Mouse (Mus musculus) cerebellum, adult 18-20 months (tissue): Measurements from ENCODE around the gene Ccdc155.

Experiments
- DNase-seq, 2 experiments: peaks; one replicate each; pipeline ENCODE4 v3.0.0; 2021

Gene Ccdc155

GRCm38 (mm10) chr7:45224826-45225225 lies 20.1 kb upstream of the Ccdc155 start:
- DNase-seq = no peak

- no peak for DNase-seq
These were observed 17.0 kb upstream of the Ccdc155 start for GRCm38 (mm10) chr7:45221680-45222079.

GRCm38 (mm10) chr7:45216442-45217183 lies 11.9 kb upstream of the Ccdc155 start:
- no peak for DNase-seq

- no peak for DNase-seq
These were observed 11.2 kb upstream of the Ccdc155 start, which contains the start of gene Tead2 for GRCm38 (mm10) chr7:45215673-45216441. TSS of gene Tead2 (plus strand) at chr7:45215753.

- no peak for DNase-seq
These were observed 9.0 kb upstream of the Ccdc155 start for GRCm38 (mm10) chr7:45213708-45214107.

- no peak for DNase-seq
These were observed 7.7 kb upstream of the Ccdc155 start for GRCm38 (mm10) chr7:45212356-45212755.

- DNase-seq = no peak
These were observed 7.2 kb upstream of the Ccdc155 start, which contains the start of gene Dkkl1 for GRCm38 (mm10) chr7:45211851-45212251. TSS of gene Dkkl1 (minus strand) at chr7:45212147.

- DNase-seq = no peak
These were observed 6.4 kb upstream of the Ccdc155 start for GRCm38 (mm10) chr7:45211070-45211469.

GRCm38 (mm10) chr7:45208260-45208659 lies 3.6 kb upstream of the Ccdc155 start:
- DNase-seq = no peak

- DNase-seq = no peak
These were observed 2.0 kb downstream of the Ccdc155 start for GRCm38 (mm10) chr7:45202654-45203053.

GRCm38 (mm10) chr7:45198961-45199360 lies 5.7 kb downstream of the Ccdc155 start:
- DNase-seq = peak in 1 of 2 experiments; percentile 39

- peak; percentile 90 to 93 for DNase-seq
These were observed 6.3 kb downstream of the Ccdc155 start for GRCm38 (mm10) chr7:45198435-45198834.

GRCm38 (mm10) chr7:45196994-45197393 lies 7.7 kb downstream of the Ccdc155 start:
- DNase-seq = peak in 1 of 2 experiments; percentile 21

GRCm38 (mm10) chr7:45196176-45196535 lies 8.5 kb downstream of the Ccdc155 start:
- peak in 1 of 2 experiments; percentile 22 for DNase-seq

GRCm38 (mm10) chr7:45195341-45196175 lies 9.1 kb downstream of the Ccdc155 start:
- DNase-seq = peak; percentile 58 to 59

- DNase-seq = peak; percentile 65 to 72
These were observed 10.6 kb downstream of the Ccdc155 start for GRCm38 (mm10) chr7:45193871-45194785.

- peak; percentile 61 to 70 for DNase-seq
These were observed 11.3 kb downstream of the Ccdc155 start for GRCm38 (mm10) chr7:45193406-45193805.

- DNase-seq = peak in 1 of 2 experiments; percentile 36
These were observed 11.9 kb downstream of the Ccdc155 start for GRCm38 (mm10) chr7:45192585-45193310.

GRCm38 (mm10) chr7:45191803-45192363 lies 12.8 kb downstream of the Ccdc155 start:
- DNase-seq = peak; percentile 79 to 85

GRCm38 (mm10) chr7:45191161-45191560 lies 13.5 kb downstream of the Ccdc155 start:
- no peak for DNase-seq

- peak in 1 of 2 experiments; percentile 6 for DNase-seq
These were observed 14.5 kb downstream of the Ccdc155 start for GRCm38 (mm10) chr7:45190186-45190585.
